Mouse (Mus musculus): ENCODE results near the gene Trim47.

The Trim47 gene

GRCm38 (mm10) chr11:116087194-116088130, 39.5 kb downstream of the Trim47 start:
- in situ Hi-C loops (cut with MboI) = no loop called here

GRCm38 (mm10) chr11:116086258-116087193, 40.5 kb downstream of the Trim47 start, which contains the start of gene Wbp2:
Wbp2 (minus strand) TSS chr11:116086995.
- in situ Hi-C loops (cut with MboI) = no loop called here

GRCm38 (mm10) chr11:116084166-116084565, 42.8 kb downstream of the Trim47 start:
- in situ Hi-C loops (cut with MboI) = no loop called here

- in situ Hi-C loops (cut with MboI) = no loop called here
Observed at GRCm38 (mm10) chr11:116083096-116083672, 43.8 kb downstream of the Trim47 start.

GRCm38 (mm10) chr11:116081081-116081480, 45.9 kb downstream of the Trim47 start:
- in situ Hi-C loops (cut with MboI) = no loop called here

- in situ Hi-C loops (cut with MboI) = no loop called here
Observed at GRCm38 (mm10) chr11:116079511-116079910, 47.5 kb downstream of the Trim47 start.

- in situ Hi-C loops (cut with MboI) = no loop called here
Observed at GRCm38 (mm10) chr11:116078676-116079320, 48.2 kb downstream of the Trim47 start.

- in situ Hi-C loops (cut with MboI) = no loop called here
Observed at GRCm38 (mm10) chr11:116078221-116078620, 48.8 kb downstream of the Trim47 start.

GRCm38 (mm10) chr11:116077446-116078204, 49.4 kb downstream of the Trim47 start, which contains the start of gene Unc13d:
Unc13d (minus strand) TSS chr11:116077961.
- in situ Hi-C loops (cut with MboI) = no loop called here

GRCm38 (mm10) chr11:116076836-116077235, 50.2 kb downstream of the Trim47 start:
- in situ Hi-C loops (cut with MboI) = no loop called here

GRCm38 (mm10) chr11:116076266-116076540, 50.8 kb downstream of the Trim47 start:
- in situ Hi-C loops (cut with MboI) = no loop called here

GRCm38 (mm10) chr11:116075539-116076265, 51.3 kb downstream of the Trim47 start:
- in situ Hi-C loops (cut with MboI) = no loop called here

GRCm38 (mm10) chr11:116074436-116074991, 52.5 kb downstream of the Trim47 start:
- in situ Hi-C loops (cut with MboI) = no loop called here

- in situ Hi-C loops (cut with MboI) = no loop called here
Observed at GRCm38 (mm10) chr11:116072608-116073007, 54.4 kb downstream of the Trim47 start.

- in situ Hi-C loops (cut with MboI) = no loop called here
Observed at GRCm38 (mm10) chr11:116071510-116071909, 55.5 kb downstream of the Trim47 start.

GRCm38 (mm10) chr11:116065345-116065744, 61.7 kb downstream of the Trim47 start:
- in situ Hi-C loops (cut with MboI) = no loop called here

GRCm38 (mm10) chr11:116064187-116064867, 62.7 kb downstream of the Trim47 start:
- in situ Hi-C loops (cut with MboI) = no loop called here

GRCm38 (mm10) chr11:116063562-116063961, 63.4 kb downstream of the Trim47 start:
- in situ Hi-C loops (cut with MboI) = no loop called here

GRCm38 (mm10) chr11:116062521-116062920, 64.5 kb downstream of the Trim47 start:
- in situ Hi-C loops (cut with MboI) = no loop called here
